Mouse (Mus musculus) embryo, embryonic 10 days (tissue): ENCODE measurements around the gene Gm10376.
"Not testable (repeated sequence)": the region's sequence is repeated elsewhere in the genome, so short reads cannot be mapped to it uniquely, and the experiment has no call there.

Experiments
- DNase-seq: peaks from one replicate; pipeline ENCODE4 v3.0.0-alpha.2; 2015; ENCODE audit warnings: low spot score

Gm10376 gene

DNA sequence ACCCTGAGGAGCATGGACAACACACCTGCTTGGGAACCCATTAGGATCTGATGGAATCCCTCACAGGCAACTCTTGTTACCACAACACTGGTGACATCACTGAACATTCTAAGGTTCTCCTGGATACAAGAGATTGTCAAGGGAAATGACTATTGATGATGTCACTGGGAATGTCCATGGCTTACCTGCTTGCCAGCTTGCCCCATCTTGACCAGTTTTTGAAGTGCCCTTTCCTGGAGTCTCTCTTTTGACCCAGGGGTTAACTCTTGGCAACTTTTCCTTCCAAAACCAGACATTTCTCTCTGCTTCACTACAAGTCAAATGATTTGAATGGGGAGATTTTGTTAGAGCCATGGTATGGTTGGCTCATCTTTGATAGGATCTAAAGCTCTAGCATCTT, at the start of gene Gm10376:
TSS of gene Gm10376 (minus strand) at position 101 of the 400 bp plus-strand sequence.
- not testable (repeated sequence) for DNase-seq

DNA sequence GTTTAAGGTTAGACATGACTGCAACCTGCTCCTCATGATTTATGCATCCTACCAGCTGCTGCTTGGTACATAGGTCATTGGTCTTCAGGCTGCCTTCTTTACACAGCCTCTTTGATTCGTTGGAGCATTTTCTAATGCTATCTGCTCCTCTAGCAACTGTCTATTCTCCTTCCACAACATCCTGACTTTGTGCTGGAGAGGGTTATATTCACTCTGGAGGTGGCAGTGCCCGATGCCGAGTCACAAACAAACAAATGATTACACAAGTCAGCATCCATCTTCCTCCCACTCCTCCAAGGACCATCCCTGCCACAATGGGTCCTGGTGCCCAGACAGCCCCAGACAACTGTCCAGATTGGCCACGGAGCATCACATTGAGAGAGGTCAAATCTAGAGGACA, 44.8 kb upstream of the Gm10376 start:
- not testable (repeated sequence) for DNase-seq

DNA sequence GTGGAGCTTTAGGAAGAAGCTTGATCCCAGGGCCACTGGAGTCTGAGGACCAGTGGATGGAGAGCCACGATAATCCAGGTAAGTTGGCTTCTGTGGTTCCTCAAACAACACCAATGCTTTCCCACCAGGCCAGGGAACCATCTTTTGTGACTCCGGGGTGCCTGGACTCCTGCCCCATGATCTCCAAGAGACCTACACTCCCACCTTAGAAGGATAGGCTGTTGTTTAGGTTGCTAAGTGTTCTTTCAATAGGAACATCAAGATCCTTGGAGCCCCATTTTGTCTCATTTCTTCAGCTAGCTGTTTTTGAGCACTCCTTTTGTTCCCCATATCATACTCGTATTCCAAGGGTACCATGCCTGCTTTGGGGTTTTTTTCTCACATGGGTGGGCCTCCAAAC, 42.6 kb upstream of the Gm10376 start:
- DNase-seq, result not testable (repeated sequence)

DNA sequence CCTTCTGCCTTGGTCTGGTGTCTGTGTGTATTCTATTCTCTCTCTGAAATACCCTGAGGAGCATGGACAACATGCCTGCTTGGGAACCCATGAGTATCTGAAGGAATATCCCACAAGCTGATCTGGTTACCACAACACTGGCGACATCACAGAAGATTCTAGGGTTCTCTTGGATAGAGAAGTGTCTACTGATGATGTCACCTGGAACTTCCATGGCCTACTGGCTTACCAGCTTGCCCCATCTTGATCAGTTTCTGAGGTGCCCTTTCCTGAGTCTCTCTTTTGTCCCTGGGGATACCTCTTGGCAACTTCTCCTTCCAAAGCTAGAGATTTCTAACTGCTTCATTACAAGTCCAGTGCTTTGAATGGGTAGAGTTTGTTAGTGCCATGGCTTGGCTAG, 21.9 kb downstream of the Gm10376 start, which contains the start of gene Gm8082:
TSS of gene Gm8082 (minus strand) at position 101 of the 400 bp plus-strand sequence.
- DNase-seq, result not testable (repeated sequence)
